Mouse (Mus musculus) lung, embryonic 14.5 days (tissue): ENCODE data around the gene Zcchc4. TPM values are rescaled to one million over a fixed set of nuclear protein-coding genes. Genes with fewer than 3 reads are reported as not detected.
"Not testable (repeated sequence)": the region's sequence is repeated elsewhere in the genome, so short reads cannot be mapped to it uniquely, and the experiment has no call there.

Experiments
- ATAC-seq: fragments of 200-750 bp; cut with Nextera tagmentation; 2 replicates; pipeline ENCODE4 v1.8.0; 2017; ENCODE audit warnings: mild to moderate bottlenecking, moderate TSS enrichment, moderate library complexity; ENCODE audit not compliant: insufficient read depth
- DNase-seq: peaks from one replicate; pipeline ENCODE4 v3.0.0-alpha.2; 2015
- H3K27ac ChIP-seq: fragments of 300-500 bp; sonication (generic); 2 replicates; pipeline ENCODE4 v1.5.1; 2014; ENCODE audit warnings: low read depth, mild to moderate bottlenecking, moderate library complexity
- H3K27me3 ChIP-seq: fragments of 300-500 bp; sonication (generic); 2 replicates; pipeline ENCODE4 v1.6.1; 2014; ENCODE audit warnings: low read length, control low read depth; ENCODE audit not compliant: insufficient read depth
- H3K36me3 ChIP-seq: fragments of 300-500 bp; sonication (generic); 2 replicates; pipeline ENCODE4 v1.6.1; 2014; ENCODE audit warnings: control low read depth; ENCODE audit not compliant: insufficient read depth
- H3K4me1 ChIP-seq: fragments of 300-500 bp; sonication (generic); 2 replicates; pipeline ENCODE4 v1.6.1; 2014; ENCODE audit warnings: antibody characterized with exemption, control low read depth; ENCODE audit not compliant: insufficient read depth
- H3K4me2 ChIP-seq: fragments of 300-500 bp; sonication (generic); 2 replicates; pipeline ENCODE4 v1.6.1; 2014; ENCODE audit warnings: mild to moderate bottlenecking
- H3K4me3 ChIP-seq: fragments of 300-500 bp; sonication (generic); 2 replicates; pipeline ENCODE4 v1.5.1; 2014; ENCODE audit warnings: low read depth, low read length
- H3K9ac ChIP-seq: fragments of 300-500 bp; sonication (generic); 2 replicates; pipeline ENCODE4 v1.6.1; 2014
- H3K9me3 ChIP-seq: fragments of 300-500 bp; sonication (generic); 2 replicates; pipeline ENCODE4 v1.6.1; 2016; ENCODE audit warnings: low read depth, low read length, control low read depth
- CTCF ChIP-seq: IDR thresholded peaks from 2 replicates; pipeline ENCODE4 v1.5.1; 2016; ENCODE audit warnings: antibody characterized with exemption, low read depth
- WGBS: fragments of 180-500 bp; shearing (Covaris S2); extraction: QIAGEN DNeasy Blood & Tissue Kit; methylation state at CpG from one replicate; pipeline ENCODE4 v1.1.7; 2014; 5-methylcytosine and 5-hydroxymethylcytosine counted together
- polyA plus RNA-seq: library from polyadenylated mRNA; unstranded; fragments of >200 nt; fragmentation: Nextera tagmentation; extraction: Ambion mirVana; gene quantifications from 2 replicates; pipeline ENCODE4 v1.2.1, GENCODE M21; 2014

Zcchc4 gene
- polyA plus RNA-seq, 1 experiment from 2014 or later: 16.1 TPM

DNA sequence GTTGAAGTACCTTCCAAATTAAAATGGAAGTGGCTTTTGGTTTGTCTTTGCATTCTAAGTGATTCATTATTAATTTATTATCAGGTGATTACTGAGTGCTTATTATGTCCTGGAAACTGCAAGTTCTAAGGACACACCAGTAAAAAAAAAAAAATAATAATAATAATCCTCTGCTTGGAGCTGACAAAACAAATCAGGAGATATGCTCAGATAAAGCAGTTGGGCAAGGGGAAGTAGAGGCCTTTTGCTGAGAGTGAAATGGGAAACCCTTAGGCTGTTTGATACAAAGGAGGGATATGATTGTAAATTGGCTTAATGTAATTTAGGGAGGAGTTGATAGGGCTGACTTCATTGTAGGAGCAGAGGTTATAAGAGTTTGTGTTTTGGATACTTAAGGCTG is 28.3 kb upstream of the Zcchc4 start:
- no peak for TF ChIP-seq CTCF
- DNase-seq: no peak
- Histone ChIP-seq H3K4me2 (no peak overlapping the region), H3K9me3 (no peaks in the 10 kb centered on the region), H3K9ac (no peak overlapping the region), H3K36me3 (no peaks in the 10 kb centered on the region), H3K27ac (no peak overlapping the region), H3K4me1 (peaks cover 8% of the 10 kb centered on the region; the same call in 1 of the 2 replicates), H3K27me3 (no peaks in the 10 kb centered on the region), H3K4me3 (no peak overlapping the region)
- ATAC-seq: no peak

GRCm38 (mm10) chr5:52748732-52749131 is 26.5 kb upstream of the Zcchc4 start:
- Histone ChIP-seq H3K4me2 (no peak overlapping the region), H3K9me3 (no peaks in the 10 kb centered on the region), H3K9ac (no peak overlapping the region), H3K4me3 (no peak overlapping the region), H3K4me1 (no peaks in the 10 kb centered on the region), H3K27ac (no peak overlapping the region), H3K36me3 (peaks cover 7% of the 10 kb centered on the region), H3K27me3 (no peaks in the 10 kb centered on the region)
- DNase-seq (peak; percentile 84), ATAC-seq (peak; percentile 68; the same call in 1 of the 2 replicates)
- no peak for TF ChIP-seq CTCF
- WGBS: 62% methylated on average over 5 of the region's 5 CpGs

- WGBS: 84% methylated on average over 9 of the region's 9 CpGs
Observed at GRCm38 (mm10) chr5:52753146-52753545, 22.1 kb upstream of the Zcchc4 start.

DNA sequence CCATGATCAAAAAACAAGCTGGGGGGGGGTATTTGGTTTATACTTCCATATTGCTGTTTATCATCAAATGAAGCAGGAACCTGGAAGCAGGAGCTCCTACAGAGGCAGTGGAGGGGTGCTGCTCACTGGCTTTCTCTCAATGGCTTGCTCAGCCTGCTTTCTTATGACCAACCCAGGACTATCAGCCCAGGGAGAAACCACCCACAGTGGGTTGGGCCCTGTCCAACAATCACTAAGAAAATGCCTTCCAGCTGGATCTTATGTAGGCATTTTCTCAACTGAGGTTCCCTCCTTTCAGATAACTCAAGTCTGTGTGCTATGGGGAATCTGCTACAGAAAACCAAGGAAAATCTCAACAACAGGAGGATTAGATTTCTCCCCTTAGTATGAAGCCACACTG is 21.0 kb upstream of the Zcchc4 start:
- no peak overlapping the region for H3K4me2 ChIP-seq
- H3K4me3 ChIP-seq: no peak overlapping the region
- H3K9ac ChIP-seq: no peak overlapping the region
- peaks cover 24% of the 10 kb centered on the region for H3K36me3 ChIP-seq
- no peaks in the 10 kb centered on the region for H3K4me1 ChIP-seq
- ATAC-seq (no peak), DNase-seq (no peak)
- no peaks in the 10 kb centered on the region for H3K27me3 ChIP-seq
- H3K27ac ChIP-seq: no peak overlapping the region
- no peak for TF ChIP-seq CTCF
- H3K9me3 ChIP-seq: no peaks in the 10 kb centered on the region

More at GRCm38 (mm10) chr5:52753146-52753545, 22.1 kb upstream of the Zcchc4 start:
- Histone ChIP-seq H3K4me2 (no peak overlapping the region), H3K4me3 (no peak overlapping the region), H3K9me3 (no peaks in the 10 kb centered on the region), H3K27ac (no peak overlapping the region), H3K4me1 (no peaks in the 10 kb centered on the region), H3K9ac (no peak overlapping the region), H3K27me3 (no peaks in the 10 kb centered on the region), H3K36me3 (peaks cover 24% of the 10 kb centered on the region)
- TF ChIP-seq CTCF: no peak
- no peak for DNase-seq
- no peak for ATAC-seq

- no peak for ATAC-seq
Observed at GRCm38 (mm10) chr5:52755337-52755736, 19.9 kb upstream of the Zcchc4 start.

DNA sequence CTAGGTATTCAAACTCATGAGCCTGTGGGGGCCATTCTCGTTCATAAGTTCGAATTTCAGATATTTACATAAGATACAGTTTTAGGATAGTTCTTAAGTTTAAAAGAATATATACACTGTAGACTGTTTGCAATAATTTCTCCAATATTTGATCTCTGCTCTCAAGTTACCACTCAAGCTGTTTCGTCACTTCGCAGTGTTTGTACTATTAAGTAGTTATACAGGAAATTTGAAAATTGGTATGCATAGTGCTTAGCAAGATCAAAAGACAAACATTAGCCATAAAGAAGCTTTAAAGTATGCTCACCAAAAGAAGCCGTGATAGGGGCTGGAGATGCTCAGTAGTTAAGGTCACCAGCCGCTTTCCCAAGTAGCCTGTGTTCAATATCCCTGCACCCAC is 19.2 kb upstream of the Zcchc4 start:
- no peaks in the 10 kb centered on the region for H3K4me1 ChIP-seq
- no peak overlapping the region for H3K9ac ChIP-seq
- H3K9me3 ChIP-seq: no peaks in the 10 kb centered on the region
- no peak overlapping the region for H3K27ac ChIP-seq
- WGBS: 65% methylated on average over 6 of the region's 6 CpGs
- no peaks in the 10 kb centered on the region for H3K27me3 ChIP-seq
- no peak overlapping the region for H3K4me2 ChIP-seq
- ATAC-seq (peak; percentile 35), DNase-seq (peak; percentile 51)
- TF ChIP-seq CTCF: no peak
- no peak overlapping the region for H3K4me3 ChIP-seq
- peaks cover 30% of the 10 kb centered on the region for H3K36me3 ChIP-seq

More at GRCm38 (mm10) chr5:52755337-52755736, 19.9 kb upstream of the Zcchc4 start:
- no peaks in the 10 kb centered on the region for H3K27me3 ChIP-seq
- H3K4me2 ChIP-seq: no peak overlapping the region
- no peak overlapping the region for H3K9ac ChIP-seq
- no peaks in the 10 kb centered on the region for H3K4me1 ChIP-seq
- H3K4me3 ChIP-seq: no peak overlapping the region
- H3K27ac ChIP-seq: no peak overlapping the region; the same call in 1 of the 2 replicates
- no peak for DNase-seq
- 86% methylated on average over 3 of the region's 3 CpGs for WGBS
- peaks cover 24% of the 10 kb centered on the region for H3K36me3 ChIP-seq
- H3K9me3 ChIP-seq: no peaks in the 10 kb centered on the region
- no peak for TF ChIP-seq CTCF

DNA sequence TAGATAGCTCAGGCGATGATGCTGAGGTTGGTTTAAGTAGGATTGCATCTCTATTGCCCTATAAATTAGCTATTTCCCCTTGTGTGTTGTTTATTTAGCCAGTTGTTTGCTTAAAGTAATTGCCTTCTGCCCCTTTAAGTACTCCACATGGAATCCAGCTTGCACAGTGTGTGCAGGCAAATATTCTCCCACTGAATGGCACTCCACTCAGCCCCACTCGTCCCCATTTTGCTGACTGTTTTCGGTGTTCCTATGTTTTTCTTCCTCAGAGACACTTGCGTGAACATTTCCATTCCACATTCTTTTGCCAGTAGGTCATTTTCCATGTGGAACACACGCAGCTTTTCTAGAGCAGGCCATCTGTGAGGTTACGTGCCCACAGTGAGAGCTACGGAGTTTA is 12.6 kb upstream of the Zcchc4 start:
- ATAC-seq (no peak), DNase-seq (peak; percentile 5)
- no peak overlapping the region for H3K9ac ChIP-seq
- H3K4me2 ChIP-seq: no peak overlapping the region
- H3K27me3 ChIP-seq: no peaks in the 10 kb centered on the region
- 72% methylated on average over 7 of the region's 7 CpGs for WGBS
- no peaks in the 10 kb centered on the region for H3K4me1 ChIP-seq
- H3K27ac ChIP-seq: no peak overlapping the region
- H3K36me3 ChIP-seq: peaks cover 37% of the 10 kb centered on the region
- H3K4me3 ChIP-seq: no peak overlapping the region
- TF ChIP-seq CTCF: no peak
- H3K9me3 ChIP-seq: no peaks in the 10 kb centered on the region

DNA sequence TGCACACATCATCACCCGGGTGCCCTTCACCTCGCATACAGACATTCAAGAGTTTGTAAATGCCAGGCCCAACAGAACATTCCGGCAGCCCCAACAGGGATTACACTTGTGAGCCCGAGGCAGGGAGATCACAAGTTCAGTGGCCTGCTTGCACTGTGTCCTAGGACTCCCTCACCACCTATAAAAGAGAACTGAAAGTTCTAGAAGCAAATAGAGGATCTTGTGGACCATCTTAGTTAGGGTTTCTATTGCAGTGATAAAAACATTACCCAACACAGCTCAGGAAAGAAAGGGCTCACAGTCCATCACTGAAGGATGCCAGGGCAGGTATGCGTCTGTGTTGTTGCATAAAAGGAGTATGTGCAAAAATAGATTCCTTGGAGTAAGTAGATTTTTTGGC is 942 bp upstream of the Zcchc4 start:
- H3K27me3 ChIP-seq: no peaks in the 10 kb centered on the region
- 81% methylated on average over 5 of the region's 5 CpGs for WGBS
- no peak overlapping the region for H3K9ac ChIP-seq
- H3K4me1 ChIP-seq: no peaks in the 10 kb centered on the region
- no peak overlapping the region for H3K27ac ChIP-seq
- no peaks in the 10 kb centered on the region for H3K9me3 ChIP-seq
- no peak overlapping the region for H3K4me3 ChIP-seq
- peaks cover 12% of the 10 kb centered on the region; the same call in 1 of the 2 replicates for H3K36me3 ChIP-seq
- no peak for TF ChIP-seq CTCF
- no peak overlapping the region for H3K4me2 ChIP-seq
- no peak for ATAC-seq
- DNase-seq: no peak

GRCm38 (mm10) chr5:52776466-52777354 is 1.5 kb downstream of the Zcchc4 start:
- H3K4me2 ChIP-seq, ATAC-seq, H3K4me3 ChIP-seq, H3K4me1 ChIP-seq, H3K9ac ChIP-seq, H3K27ac ChIP-seq, H3K9me3 ChIP-seq, DNase-seq, H3K36me3 ChIP-seq, H3K27me3 ChIP-seq: not testable (repeated sequence)
- 87% methylated on average over 8 of the region's 8 CpGs for WGBS
